Mouse (Mus musculus) small intestine, adult 2 months (tissue): ENCODE results near the gene Slc22a3.
A peak's percentile ranks its signal among the peaks of the same experiment; 100 is the strongest.

Experiments used
- CTCF ChIP-seq: fragments of 200-500 bp; IDR thresholded peaks from 2 replicates; pipeline ENCODE4 v1.5.1; 2012; ENCODE audit warnings: low read depth, mild to moderate bottlenecking, control low read depth, inconsistent platforms, low read length, moderate library complexity, mixed read lengths; ENCODE audit not compliant: insufficient replicate concordance, insufficient read length; ENCODE audit errors: extremely low read depth
- POLR2A ChIP-seq: fragments of 200-500 bp; IDR thresholded peaks from 2 replicates; pipeline ENCODE4 v1.6.1; 2012; ENCODE audit warnings: low read depth, mild to moderate bottlenecking, control low read depth, inconsistent platforms, low read length, moderate library complexity

GRCm38 (mm10) chr17:12372021-12372420 is 135.5 kb downstream of the Slc22a3 start:
- TF ChIP-seq CTCF = peak; percentile 89; the same call in 1 of the 2 replicates
- no peak for TF ChIP-seq POLR2A
